Mouse (Mus musculus) small intestine, adult 2 months (tissue): Measurements from ENCODE around the gene Fam160a1.

Source experiments
- CTCF ChIP-seq: fragments of 200-500 bp; IDR thresholded peaks from 2 replicates; pipeline ENCODE4 v1.5.1; 2012; ENCODE audit warnings: low read depth, mild to moderate bottlenecking, control low read depth, inconsistent platforms, low read length, moderate library complexity, mixed read lengths; ENCODE audit not compliant: insufficient replicate concordance, insufficient read length; ENCODE audit errors: extremely low read depth
- POLR2A ChIP-seq: fragments of 200-500 bp; IDR thresholded peaks from 2 replicates; pipeline ENCODE4 v1.6.1; 2012; ENCODE audit warnings: low read depth, mild to moderate bottlenecking, control low read depth, inconsistent platforms, low read length, moderate library complexity

DNA sequence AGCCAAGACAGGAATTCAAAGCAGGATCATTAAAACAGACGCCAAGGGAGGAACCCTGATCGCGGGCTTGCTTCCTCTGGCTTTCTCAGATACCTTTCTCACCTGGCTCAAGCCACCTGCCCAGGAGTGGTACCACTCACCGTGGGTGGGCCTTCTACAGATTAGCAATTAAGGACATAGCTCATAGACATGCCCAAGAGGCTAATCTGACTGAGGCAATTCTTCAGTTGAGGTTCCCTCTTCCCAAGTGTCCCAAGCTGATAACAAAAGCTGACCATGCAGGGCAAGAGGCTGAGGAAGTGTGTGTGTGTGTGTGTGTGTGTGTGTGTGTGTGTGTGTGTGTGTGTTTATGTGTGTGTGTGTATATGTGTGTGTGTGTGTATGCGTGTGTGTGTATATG is 38.9 kb upstream of the Fam160a1 start:
- TF ChIP-seq POLR2A (no peak), CTCF (no peak)
